In the genomic region with DNA sequence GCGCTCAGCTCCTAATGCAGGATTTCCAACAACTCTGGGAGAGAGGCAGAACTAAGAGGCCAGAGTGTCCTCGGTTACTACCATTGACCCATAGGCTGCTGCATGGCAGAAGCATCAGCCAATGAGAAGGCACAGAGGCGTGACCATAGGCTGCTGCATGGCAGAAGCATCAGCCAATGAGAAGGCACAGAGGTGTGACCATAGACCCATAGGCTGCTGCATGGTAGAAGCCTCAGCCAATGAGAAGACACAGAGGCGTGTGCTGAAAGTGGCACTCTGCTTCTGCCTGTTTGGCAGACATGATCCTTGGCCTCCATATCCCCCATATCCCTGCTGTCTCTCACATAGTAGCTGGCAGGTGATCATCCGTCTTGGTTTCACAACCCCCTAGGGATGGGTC, we compare ENCODE assay signal across 9 mouse cellular contexts.
DNase-seq lines count a peak whose midpoint lies in the region; ATAC-seq and TF ChIP-seq lines count a peak whose summit lies in the region.
"Had no signal": no experiment of that assay in that cellular context is flagged by ENCODE, and none has a peak within 500 bp of the region (broad histone marks: within the 10 kb centered on the region; RNA-seq: fewer than 3 reads in every experiment).

No protein-coding gene starts in this region.

- no peaks in the 10 kb centered on the region for H3K27me3 ChIP-seq in kidney, postnatal 0 days (ENCODE audit: insufficient read depth, low read length)
- no peaks in the 10 kb centered on the region for H3K27me3 ChIP-seq in embryonic facial prominence, embryonic 13.5 days
- no peaks in the 10 kb centered on the region for H3K27me3 ChIP-seq in liver, embryonic 11.5 days (replicated peaks; ENCODE audit: control insufficient read depth, insufficient read depth, low read length)
- no peaks in the 10 kb centered on the region for H3K27me3 ChIP-seq in neural tube, embryonic 14.5 days (ENCODE audit: control insufficient read depth, insufficient read depth, low read length)
- H3K27me3 ChIP-seq in heart, adult 2 months (ENCODE audit: control insufficient read depth, insufficient read depth, low read length): no peaks in the 10 kb centered on the region

- no peaks in the 10 kb centered on the region for H3K4me1 ChIP-seq in kidney, postnatal 0 days (replicated peaks; ENCODE audit: insufficient read depth, low read length)
- peaks cover 20% of the 10 kb centered on the region for H3K4me1 ChIP-seq in embryonic facial prominence, embryonic 13.5 days
- no peaks in the 10 kb centered on the region for H3K4me1 ChIP-seq in liver, embryonic 11.5 days (replicated peaks; ENCODE audit: control insufficient read depth, insufficient read depth, low read length)
- 0 out of 2 replicates have a peak, but pooled peaks cover 5% of the 10 kb centered on the region for H3K4me1 ChIP-seq in neural tube, embryonic 14.5 days (ENCODE audit: control insufficient read depth, insufficient read depth, low read length)
- H3K4me1 ChIP-seq in heart, adult 2 months (ENCODE audit: control insufficient read depth, insufficient read depth, low read length): no peaks in the 10 kb centered on the region

- intact Hi-C loops in heart, adult 2 months (cut with DNase I): loop anchor here (5.0 kb wide), 1 partner anchor 157 kb away; no protein-coding TSS in a partner anchor

- no peak overlapping the region for H3K4me3 ChIP-seq in kidney, postnatal 0 days (replicated peaks; ENCODE audit: low read depth, low read length)
- H3K4me3 ChIP-seq in embryonic facial prominence, embryonic 13.5 days: no peak overlapping the region
- H3K4me3 ChIP-seq in liver, embryonic 11.5 days (ENCODE audit: low read depth, low read length): no peak overlapping the region
- H3K4me3 ChIP-seq in neural tube, embryonic 14.5 days (ENCODE audit: low read depth, low read length): no peak overlapping the region
- H3K4me3 ChIP-seq in heart, adult 2 months: no peak overlapping the region

- TF ChIP-seq CTCF in kidney, postnatal 0 days (IDR thresholded peaks at IDR 0.05; ENCODE audit: low read depth): no peak
- no peak for TF ChIP-seq CTCF in heart, adult 2 months (IDR thresholded peaks at IDR 0.05)

- no peak overlapping the region for H3K9ac ChIP-seq in kidney, postnatal 0 days (ENCODE audit: low read depth, low read length)
- H3K9ac ChIP-seq in embryonic facial prominence, embryonic 13.5 days: no peak overlapping the region
- no peak overlapping the region for H3K9ac ChIP-seq in liver, embryonic 11.5 days (ENCODE audit: low read depth, low read length)
- H3K9ac ChIP-seq in neural tube, embryonic 14.5 days (replicated peaks; ENCODE audit: low read depth, low read length): no peak overlapping the region
- H3K9ac ChIP-seq in heart, adult 2 months (ENCODE audit: low read depth, low read length): no peak overlapping the region

- no peaks in the 10 kb centered on the region for H3K9me3 ChIP-seq in kidney, postnatal 0 days (replicated peaks; ENCODE audit: low read length)
- no peaks in the 10 kb centered on the region for H3K9me3 ChIP-seq in embryonic facial prominence, embryonic 13.5 days
- H3K9me3 ChIP-seq in liver, embryonic 11.5 days (ENCODE audit: control insufficient read depth, low read length): no peaks in the 10 kb centered on the region
- no peaks in the 10 kb centered on the region for H3K9me3 ChIP-seq in neural tube, embryonic 14.5 days (ENCODE audit: control insufficient read depth, low read length)

- TF ChIP-seq EP300 in heart, adult 2 months (IDR thresholded peaks at IDR 0.05; ENCODE audit: insufficient read depth, low read depth, low read length): no peak

- ATAC-seq in kidney, postnatal 0 days (replicated peaks; ENCODE audit: low FRiP score, low read depth): 0 out of 2 replicates have a peak, but pooled peaks have one; percentile 58
- 0 out of 2 replicates have a peak, but pooled peaks have one; percentile 40 for ATAC-seq in embryonic facial prominence, embryonic 13.5 days (ENCODE audit: insufficient number of reproducible peaks, insufficient read depth, low FRiP score, low TSS enrichment, low read depth)
- peak; percentile 77 for ATAC-seq in liver, embryonic 11.5 days (replicated peaks; ENCODE audit: low FRiP score)
- peak; percentile 87 for ATAC-seq in neural tube, embryonic 14.5 days (ENCODE audit: low read depth)

- no peak for TF ChIP-seq POLR2A in heart, adult 2 months (IDR thresholded peaks at IDR 0.05; ENCODE audit: insufficient read depth, low read depth, low read length)

- no peaks in the 10 kb centered on the region for H3K79me2 ChIP-seq in heart, adult 2 months (replicated peaks; ENCODE audit: control insufficient read depth, insufficient read depth, low read length)

- no peak overlapping the region for H3K27ac ChIP-seq in kidney, postnatal 0 days
- H3K27ac ChIP-seq in embryonic facial prominence, embryonic 13.5 days: no peak overlapping the region
- H3K27ac ChIP-seq in liver, embryonic 11.5 days (ENCODE audit: low read depth, low read length): no peak overlapping the region
- no peak overlapping the region for H3K27ac ChIP-seq in neural tube, embryonic 14.5 days (ENCODE audit: low read depth, low read length)
- H3K27ac ChIP-seq in heart, adult 2 months: no peak overlapping the region

- no peaks in the 10 kb centered on the region for H3K36me3 ChIP-seq in kidney, postnatal 0 days (ENCODE audit: insufficient read depth, low read length)
- no peaks in the 10 kb centered on the region for H3K36me3 ChIP-seq in embryonic facial prominence, embryonic 13.5 days
- H3K36me3 ChIP-seq in liver, embryonic 11.5 days (ENCODE audit: control insufficient read depth, insufficient read depth, low read length): no peaks in the 10 kb centered on the region
- H3K36me3 ChIP-seq in neural tube, embryonic 14.5 days (ENCODE audit: control insufficient read depth, insufficient read depth, low read length): no peaks in the 10 kb centered on the region
- H3K36me3 ChIP-seq in heart, adult 2 months (ENCODE audit: control insufficient read depth, insufficient read depth, low read length): no peaks in the 10 kb centered on the region

- no peak overlapping the region for H3K4me2 ChIP-seq in kidney, postnatal 0 days (ENCODE audit: low read length)
- H3K4me2 ChIP-seq in embryonic facial prominence, embryonic 13.5 days: no peak overlapping the region
- no peak overlapping the region for H3K4me2 ChIP-seq in liver, embryonic 11.5 days
- no peak overlapping the region for H3K4me2 ChIP-seq in neural tube, embryonic 14.5 days (ENCODE audit: low read depth, low read length)

- 69% methylated on average over 5 of the region's 5 CpGs for WGBS in kidney, postnatal 0 days
- 75% methylated on average over 5 of the region's 5 CpGs for WGBS in embryonic facial prominence, embryonic 13.5 days
- 60% methylated on average over 5 of the region's 5 CpGs for WGBS in liver, embryonic 11.5 days
- WGBS in neural tube, embryonic 14.5 days: 68% methylated on average over 5 of the region's 5 CpGs
- 72% methylated on average over 5 of the region's 5 CpGs for WGBS in heart, adult 2 months

- no peak for DNase-seq in kidney, postnatal 0 days (ENCODE audit: low spot score)
- no peak for DNase-seq in kidney, adult 11 months
- no peak for DNase-seq in liver, embryonic 11.5 days (ENCODE audit: low spot score)
- no peak for DNase-seq in adrenal gland, adult 8-10 months
- no peak for DNase-seq in left cerebral cortex, adult 11 months (ENCODE audit: low spot score)
- no peak for DNase-seq in heart, adult 2 months
- DNase-seq: kidney, adult 18-20 months had no signal
